Mouse (Mus musculus): ENCODE data around the gene Lck.

Lck gene

DNA sequence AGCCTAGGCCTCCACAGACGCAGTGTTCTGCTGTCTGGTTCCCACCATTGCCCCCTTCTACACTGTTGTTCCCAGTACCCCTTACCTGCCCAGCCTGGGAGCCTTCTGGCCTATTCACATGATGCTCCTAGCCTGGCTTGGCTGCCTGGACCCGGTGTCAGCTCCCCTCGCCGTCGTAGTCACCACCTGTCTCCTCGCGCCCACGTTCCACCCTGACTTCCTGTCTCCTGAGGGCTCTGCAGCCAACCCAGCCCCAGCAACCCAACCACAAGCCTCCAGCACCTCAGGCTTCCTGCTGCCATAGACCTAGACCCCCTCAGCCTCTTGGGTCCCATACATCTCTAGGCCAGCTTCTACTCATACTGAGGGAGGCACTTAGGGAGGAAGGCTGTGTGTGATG lies at the start of gene Lck:
Gene Lck, minus strand, starts transcription at position 212 of the 400 bp plus-strand sequence.
- CTCF ChIA-PET = interaction anchor here (1.0 kb wide), 1 partner anchor 12 kb away, joined by 5 read pairs; no protein-coding TSS in a partner anchor

- CTCF ChIA-PET = interaction anchor here (0.5 to 1.1 kb wide), 2 partner anchors 17 to 110 kb away, joined by 4 to 14 read pairs; no protein-coding TSS in a partner anchor
Measured at GRCm38 (mm10) chr4:129622803-129623535, 49.5 kb upstream of the Lck start.

GRCm38 (mm10) chr4:129622120-129622802 lies 48.8 kb upstream of the Lck start:
- CTCF ChIA-PET = no interaction called here

DNA sequence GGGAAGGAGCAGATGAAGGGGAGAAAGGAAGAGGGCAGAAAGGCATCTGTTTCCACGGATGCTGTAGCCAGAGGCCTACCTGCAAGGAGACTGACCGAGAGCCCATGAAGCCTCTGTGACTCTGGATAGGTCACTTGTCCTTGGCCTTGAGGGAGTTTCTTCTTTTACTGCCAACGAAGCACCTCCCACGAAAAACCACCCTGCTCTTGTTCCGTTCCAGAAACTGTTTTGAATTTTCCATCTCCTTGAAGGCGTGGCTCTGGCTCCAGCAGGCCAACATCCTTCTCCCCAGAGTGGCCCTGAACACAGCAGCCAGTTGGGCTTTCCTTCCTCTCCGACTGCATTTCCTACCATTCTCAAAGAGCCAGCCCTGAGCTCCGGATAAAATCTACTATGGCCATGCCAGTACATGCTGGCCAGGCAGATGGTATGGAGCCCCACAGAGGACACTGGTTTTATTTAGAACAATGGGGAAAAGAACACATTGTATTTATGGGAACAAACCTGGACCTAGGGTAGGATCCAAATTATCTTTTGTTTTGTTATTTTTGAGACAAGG lies 47.9 kb upstream of the Lck start:
- CTCF ChIA-PET = no interaction called here

DNA sequence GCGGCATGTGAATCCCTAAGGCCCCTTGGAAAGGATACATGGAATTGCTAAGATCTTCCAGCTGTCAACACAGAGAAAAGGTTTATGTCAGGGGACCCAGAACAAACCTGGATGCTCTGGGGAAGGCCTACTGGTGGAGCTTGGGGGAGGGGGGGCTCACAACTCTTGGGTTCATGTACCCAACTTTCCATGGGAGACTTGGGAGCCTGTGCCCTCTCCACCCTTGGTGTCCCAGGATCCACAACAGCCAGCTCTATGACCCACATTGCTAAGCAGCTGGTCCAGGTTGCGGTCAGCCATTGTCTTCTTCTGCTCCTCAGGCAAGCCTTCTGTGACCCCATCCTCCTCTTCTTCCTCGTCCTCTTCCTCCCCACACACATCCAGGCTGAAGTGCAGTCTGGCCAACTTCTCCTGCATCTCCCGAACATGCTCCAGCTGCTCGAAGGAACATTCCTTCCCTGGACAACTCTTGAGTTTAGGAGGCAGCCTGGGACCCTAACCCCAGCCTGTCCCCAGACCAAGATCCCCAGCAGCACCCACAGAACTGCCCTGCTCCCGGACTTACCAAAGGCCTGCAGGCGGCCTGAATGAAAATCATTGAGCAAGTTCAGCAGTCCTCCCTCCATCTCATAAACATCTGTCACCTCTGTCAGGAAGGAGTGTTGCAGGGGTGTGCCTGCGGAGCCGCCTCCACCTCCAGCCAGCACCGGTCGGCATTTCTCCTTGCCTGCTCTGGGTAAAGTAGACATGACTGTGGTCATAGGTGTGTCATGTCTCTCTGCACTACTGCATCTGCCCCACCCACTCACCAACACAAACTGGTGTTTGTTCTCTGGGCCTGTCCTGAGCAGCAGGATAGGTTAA lies 47.2 kb upstream of the Lck start:
- CTCF ChIA-PET = no interaction called here

DNA sequence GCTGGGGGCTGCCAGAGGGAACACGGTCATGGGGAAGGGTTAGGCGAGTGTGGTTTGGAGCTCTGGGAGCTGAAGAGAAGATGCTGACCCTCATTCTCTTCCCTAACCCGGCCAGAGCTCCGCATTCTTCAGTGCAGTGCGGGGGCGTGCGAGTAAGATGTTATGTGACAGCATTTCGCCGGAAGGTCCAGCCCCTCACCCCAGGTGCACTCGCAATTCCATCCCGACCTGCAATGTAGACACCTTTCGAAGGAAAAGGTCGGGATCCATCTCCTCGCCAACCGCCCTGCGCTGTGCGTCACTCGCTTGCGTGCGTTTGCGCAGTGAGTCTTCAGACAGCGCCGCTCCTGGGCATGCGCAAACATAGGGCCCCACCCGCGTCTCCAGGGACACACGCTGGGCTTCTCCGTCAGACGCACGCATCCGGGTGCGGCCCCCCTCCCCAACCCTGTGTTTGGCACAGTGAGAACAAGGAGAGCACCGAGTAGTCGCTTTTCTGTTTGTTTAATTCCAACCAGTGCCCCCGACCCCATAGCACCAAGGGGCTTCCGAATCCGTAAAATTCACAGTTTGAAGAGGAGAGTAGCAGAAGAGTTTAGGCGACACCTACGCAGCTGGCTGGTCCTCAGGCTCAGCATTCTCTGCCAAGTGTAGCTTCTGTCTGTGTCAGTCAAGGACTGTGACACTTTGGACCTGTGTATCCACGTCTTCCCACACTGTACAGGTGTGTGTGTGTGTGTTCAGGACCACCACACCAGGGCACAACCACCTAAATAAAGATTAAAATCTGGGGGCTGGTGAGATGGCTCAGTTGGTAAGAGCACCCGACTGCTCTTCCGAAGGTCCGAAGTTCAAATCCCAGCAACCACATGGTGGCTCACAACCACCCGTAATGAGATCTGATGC lies 45.6 kb upstream of the Lck start, which contains the start of gene Iqcc:
Gene Iqcc, minus strand, starts transcription at position 314 of the 906 bp plus-strand sequence.
- CTCF ChIA-PET = interaction anchor here (0.7 kb wide), 1 partner anchor 77 kb away, joined by 4 read pairs; no protein-coding TSS in a partner anchor

DNA sequence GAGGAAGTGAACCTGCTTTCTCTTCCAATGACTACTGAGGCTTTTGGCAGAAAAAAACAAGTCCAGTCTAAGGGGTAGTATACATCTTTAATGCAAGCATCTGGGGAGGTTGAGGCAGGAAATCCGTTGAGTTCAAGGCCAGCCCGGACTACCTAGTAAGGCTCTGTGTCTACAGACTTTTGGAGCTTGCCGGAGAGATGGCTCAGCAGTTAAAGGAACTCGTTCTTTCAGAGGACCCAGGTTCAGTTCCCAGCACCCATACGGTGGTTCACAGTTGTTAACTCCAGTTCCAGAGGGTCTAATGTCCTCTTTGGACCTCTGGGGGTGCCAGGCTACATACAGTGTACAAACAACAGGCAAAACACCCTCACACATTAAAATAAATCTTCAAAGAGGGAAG lies 44.6 kb upstream of the Lck start:
- CTCF ChIA-PET = no interaction called here

- CTCF ChIA-PET = no interaction called here
Measured at GRCm38 (mm10) chr4:129617121-129617641, 43.7 kb upstream of the Lck start.

DNA sequence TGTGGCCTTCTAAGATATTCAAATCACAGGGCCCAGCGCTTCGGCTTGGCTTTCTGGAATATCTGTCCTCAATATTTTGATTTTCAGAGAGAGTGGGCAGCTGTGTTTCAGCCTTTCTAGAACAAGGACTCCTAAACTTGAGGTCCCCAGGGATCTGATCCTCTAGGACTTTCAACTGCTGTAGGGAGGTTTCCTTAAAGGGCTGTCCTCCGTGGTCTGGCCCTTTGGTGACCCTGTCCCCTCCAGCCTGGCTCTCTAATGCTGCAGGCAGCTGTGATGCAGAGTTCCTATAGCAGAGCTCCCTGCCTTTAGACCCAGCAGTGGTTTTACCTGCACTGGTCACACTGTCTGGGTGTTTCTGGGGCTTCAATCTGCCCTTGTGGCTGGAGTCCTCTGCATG lies 43.2 kb upstream of the Lck start:
- CTCF ChIA-PET = interaction anchor here (0.5 kb wide), 1 partner anchor 68 kb away, joined by 3 read pairs; no protein-coding TSS in a partner anchor

DNA sequence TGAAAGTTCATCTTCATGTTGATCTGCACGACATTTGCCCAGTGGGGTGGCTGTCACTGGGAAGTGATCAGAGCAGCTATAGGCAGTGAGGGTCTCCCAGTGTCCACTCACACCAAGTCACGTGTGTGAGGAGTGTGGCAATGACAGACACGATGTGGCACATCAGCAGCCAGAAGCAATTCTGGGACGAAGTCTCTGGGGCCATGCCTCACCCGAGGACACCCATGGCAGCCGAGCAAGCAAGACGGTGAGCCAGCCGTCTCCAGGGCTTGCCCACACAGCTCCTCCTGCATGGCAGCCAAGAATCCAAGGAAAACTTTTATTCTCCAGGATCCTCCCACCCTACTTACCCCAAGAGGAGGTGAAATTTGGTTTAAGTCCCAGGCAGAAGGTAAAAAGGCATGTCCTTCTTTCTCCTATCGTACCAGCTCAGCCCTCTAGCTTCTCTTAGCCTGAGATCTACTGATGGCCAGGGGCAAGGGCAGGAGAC lies 42.4 kb upstream of the Lck start:
- CTCF ChIA-PET = no interaction called here

- CTCF ChIA-PET = no interaction called here
Measured at GRCm38 (mm10) chr4:129614093-129614492, 40.7 kb upstream of the Lck start, which contains the start of gene Dcdc2b. TSS of gene Dcdc2b (minus strand) at chr4:129614257.

DNA sequence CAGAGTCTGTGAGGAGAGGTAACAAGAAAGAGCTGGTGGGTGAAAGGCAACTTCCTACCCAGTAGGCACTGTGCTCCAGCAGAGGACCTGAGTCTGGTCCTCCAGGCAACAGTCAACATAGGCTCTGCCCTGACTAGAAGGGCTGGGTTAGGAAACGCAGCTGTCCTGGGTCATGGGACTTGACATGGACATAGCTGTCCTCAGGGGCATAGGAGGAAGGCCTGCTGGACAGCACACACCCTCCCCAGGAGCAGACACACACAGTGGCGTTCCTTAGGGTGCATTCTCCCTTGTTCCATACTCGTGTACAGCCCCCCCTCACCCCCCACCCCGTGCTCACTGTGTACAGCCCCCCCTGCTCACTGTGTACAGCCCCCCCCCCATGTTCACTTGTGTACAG lies 37.0 kb upstream of the Lck start:
- CTCF ChIA-PET = interaction anchor here (0.6 to 1.0 kb wide), 2 partner anchors 34 to 62 kb away, joined by 3 to 11 read pairs; no protein-coding TSS in a partner anchor

DNA sequence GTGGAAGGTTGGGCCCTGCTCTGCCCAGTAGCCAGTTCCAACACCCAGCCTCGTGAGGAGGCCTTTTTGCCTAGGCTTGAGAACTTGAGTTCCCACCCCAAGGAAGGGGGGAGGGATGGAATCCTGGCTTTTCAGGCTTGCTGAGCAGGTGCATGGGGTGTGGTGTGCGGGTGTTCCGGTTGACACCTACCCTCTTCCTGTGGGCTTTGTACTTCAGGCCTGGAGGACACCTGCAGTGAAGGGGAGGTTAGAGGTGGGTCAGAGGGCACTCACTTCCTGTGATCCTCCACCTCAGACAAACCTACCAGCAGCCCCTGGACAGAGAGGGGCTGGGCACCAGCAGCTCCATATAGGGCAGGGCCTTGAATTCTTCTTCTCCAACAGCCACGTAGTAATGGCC lies 36.6 kb upstream of the Lck start:
- CTCF ChIA-PET = no interaction called here

- CTCF ChIA-PET = interaction anchor here (0.6 to 1.7 kb wide), 4 partner anchors 33 to 101 kb away, joined by 3 to 13 read pairs (median 6); no protein-coding TSS in a partner anchor
Measured at GRCm38 (mm10) chr4:129609139-129609631, 35.7 kb upstream of the Lck start.

GRCm38 (mm10) chr4:129608426-129609025 lies 35.1 kb upstream of the Lck start:
- CTCF ChIA-PET = interaction anchor here (0.9 to 1.7 kb wide), 3 partner anchors 24 to 258 kb away, joined by 3 to 9 read pairs (median 7); no protein-coding TSS in a partner anchor

- CTCF ChIA-PET = interaction anchor here (1.0 kb wide), 1 partner anchor 53 kb away, joined by 3 read pairs; no protein-coding TSS in a partner anchor
Measured at GRCm38 (mm10) chr4:129600233-129601158, 27.1 kb upstream of the Lck start, which contains the start of the genes Eif3i and Tmem234. TSS of gene Eif3i (minus strand) at chr4:129600648. TSS of gene Tmem234 (plus strand) at chr4:129600668.

DNA sequence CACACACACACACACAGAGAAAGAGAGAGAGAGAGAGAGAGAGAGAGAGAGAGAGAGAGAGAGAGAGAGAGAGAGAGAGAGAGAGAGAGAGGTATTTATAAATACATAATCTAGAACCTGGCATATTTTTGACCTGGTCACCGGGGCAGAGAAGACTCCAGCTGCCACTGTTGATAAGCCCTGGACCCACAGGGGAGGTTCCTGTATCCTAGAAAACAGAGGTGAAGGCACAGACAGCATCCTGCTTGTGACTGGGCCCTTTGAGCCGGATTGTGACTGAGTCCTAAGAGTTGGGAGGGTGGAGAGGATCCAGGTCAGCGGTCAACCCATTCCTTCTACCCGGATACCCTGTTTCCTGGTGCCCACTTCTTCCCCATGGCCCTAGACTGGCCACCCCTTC lies 15.4 kb upstream of the Lck start:
- CTCF ChIA-PET = interaction anchor here (1.2 kb wide), 1 partner anchor 53 kb away, joined by 4 read pairs; no protein-coding TSS in a partner anchor

DNA sequence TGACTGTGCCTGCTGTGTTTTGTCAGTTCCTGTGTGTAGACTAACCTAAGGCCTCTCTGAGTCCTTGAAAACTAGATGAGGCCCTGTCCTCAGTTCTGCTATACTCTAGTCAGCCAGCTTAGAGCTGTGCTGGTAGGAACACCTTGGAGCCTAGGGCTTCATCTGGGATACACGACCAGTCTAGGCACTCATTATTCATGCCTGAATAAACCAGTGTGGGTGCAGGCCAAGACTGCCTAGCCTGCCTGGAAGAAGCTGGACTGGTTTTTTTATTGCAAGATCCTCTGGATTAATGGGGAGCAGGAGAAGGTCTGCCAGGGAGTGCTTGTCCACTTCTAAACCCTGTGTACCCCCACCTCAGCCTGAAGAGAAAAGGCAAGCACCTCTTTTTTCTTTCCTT lies 13.5 kb upstream of the Lck start:
- CTCF ChIA-PET = no interaction called here
